Mouse (Mus musculus) right cerebral cortex, adult 18-20 months (tissue): ENCODE results near the gene Gm3618.
"Not testable (repeated sequence)": the region's sequence is repeated elsewhere in the genome, so short reads cannot be mapped to it uniquely, and the experiment has no call there.

Experiments
- DNase-seq: peaks from one replicate; pipeline ENCODE4 v3.0.0; 2022; ENCODE audit warnings: mixed read lengths

The Gm3618 gene

DNA sequence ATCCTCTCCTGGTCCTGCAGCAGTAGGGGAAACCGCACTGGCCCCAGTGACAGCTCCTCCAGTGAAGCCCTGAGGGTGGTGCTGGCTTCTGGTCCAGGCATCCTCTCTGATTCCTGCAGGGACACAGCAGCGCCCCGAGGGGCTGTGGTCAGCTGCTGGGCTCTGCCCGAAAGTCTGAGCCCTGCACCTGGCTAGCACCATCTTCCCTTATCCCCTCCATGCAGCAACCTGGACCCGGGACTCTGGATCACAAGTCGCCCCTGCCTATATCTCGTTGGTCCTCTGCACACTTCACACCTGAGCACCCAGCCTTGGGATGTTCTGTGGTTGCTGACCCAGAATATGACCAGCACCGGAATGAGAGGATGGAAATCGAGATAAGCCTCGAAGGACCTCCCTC, at the start of gene Gm3618:
Gene Gm3618, minus strand, starts transcription at position 101 of the 400 bp plus-strand sequence.
- not testable (repeated sequence) for DNase-seq

GRCm38 (mm10) chr14:6390219-6390618, 46.7 kb upstream of the Gm3618 start, which contains the start of gene Gm16440:
TSS of gene Gm16440 (minus strand) at chr14:6390319.
- not testable (repeated sequence) for DNase-seq

DNA sequence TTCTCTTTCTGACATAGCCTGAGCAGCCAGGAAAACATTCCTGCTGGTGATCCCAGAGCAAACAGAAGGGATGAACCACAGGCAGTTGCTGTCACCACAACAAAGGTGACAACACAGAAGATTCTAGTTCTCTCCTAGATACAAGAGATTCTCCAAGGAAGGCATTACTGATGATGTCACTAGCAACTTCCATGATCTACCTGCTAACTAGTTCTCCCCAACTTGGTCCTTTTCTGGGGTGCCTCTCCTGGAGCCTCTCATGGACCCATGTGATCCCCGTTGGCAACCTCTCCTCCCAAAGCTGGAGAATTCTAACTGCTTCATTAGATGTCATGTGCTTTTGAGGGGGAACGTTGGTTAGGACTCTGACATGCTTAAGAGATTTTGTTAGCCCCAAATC, 38.7 kb downstream of the Gm3618 start, which contains the start of gene Gm21103:
Gene Gm21103, minus strand, starts transcription at position 101 of the 400 bp plus-strand sequence.
- DNase-seq: not testable (repeated sequence)

GRCm38 (mm10) chr14:6286931-6287715, 56.4 kb downstream of the Gm3618 start, which contains the start of gene Gm3411:
TSS of gene Gm3411 (minus strand) at chr14:6287250.
- peak; percentile 4 for DNase-seq
